Mouse (Mus musculus) ES-E14 (cell line): Measurements from ENCODE around the gene Adam22. TPM values are rescaled to one million over a fixed set of nuclear protein-coding genes. Genes with fewer than 3 reads are reported as not detected.

ENCODE experiments used
- DNase-seq: peaks from one replicate; pipeline ENCODE4 v3.0.0-alpha.2; 2013; ENCODE audit warnings: low read depth, low spot score
- H3K27ac ChIP-seq: 2 replicates; pipeline ENCODE4 v1.5.1; 2012; ENCODE audit warnings: low read depth, mild to moderate bottlenecking, low read length, moderate library complexity, mixed read lengths; ENCODE audit not compliant: poor library complexity, insufficient read depth, severe bottlenecking
- H3K36me3 ChIP-seq: 2 replicates; pipeline ENCODE4 v1.6.1; 2012; ENCODE audit warnings: mild to moderate bottlenecking, low read length, moderate library complexity, mixed read lengths; ENCODE audit not compliant: control insufficient read depth, poor library complexity, insufficient read depth, severe bottlenecking
- H3K4me1 ChIP-seq, 2 experiments: fragments of 150-350 bp in 1 of 2; sonication (generic) in 1 of 2; 2 replicates each; pipeline ENCODE4 v1.6.1; 2012; ENCODE audit warnings: low read length in 2 of 2, mild to moderate bottlenecking in 1 of 2, mixed read lengths in 1 of 2; ENCODE audit not compliant: control insufficient read depth in 2 of 2, insufficient read depth in 2 of 2, poor library complexity in 1 of 2
- H3K4me3 ChIP-seq, 2 experiments: fragments of 150-350 bp in 1 of 2; sonication (generic) in 1 of 2; 2 replicates each; pipeline ENCODE4 v1.5.1; 2012; ENCODE audit warnings: low read length in 2 of 2, low read depth in 1 of 2, mild to moderate bottlenecking in 1 of 2, mixed read lengths in 1 of 2; ENCODE audit not compliant: insufficient read depth in 1 of 2, poor library complexity in 1 of 2, severe bottlenecking in 1 of 2
- H3K9ac ChIP-seq: 2 replicates; pipeline ENCODE4 v1.6.1; 2012; ENCODE audit warnings: low read depth, mild to moderate bottlenecking, low read length, mixed read lengths; ENCODE audit not compliant: poor library complexity, insufficient read depth, severe bottlenecking
- H3K9me3 ChIP-seq: fragments of 150-350 bp; sonication (generic); 2 replicates; pipeline ENCODE4 v1.6.1; 2012; ENCODE audit warnings: low read depth, mild to moderate bottlenecking, low read length; ENCODE audit not compliant: control insufficient read depth, insufficient read depth
- CHD2 ChIP-seq: IDR thresholded peaks from 2 replicates; pipeline ENCODE4 v1.6.1; 2014; ENCODE audit warnings: mild to moderate bottlenecking, low read depth, low read length, inconsistent platforms
- HCFC1 ChIP-seq: IDR thresholded peaks from 2 replicates; pipeline ENCODE4 v1.6.1; 2012; ENCODE audit warnings: low read length, inconsistent platforms, borderline replicate concordance; ENCODE audit not compliant: insufficient read depth
- MAFK ChIP-seq: IDR thresholded peaks from 2 replicates; pipeline ENCODE4 v1.6.1; 2014; ENCODE audit warnings: mild to moderate bottlenecking, low read depth, low read length, inconsistent platforms; ENCODE audit not compliant: insufficient read depth
- ZC3H11A ChIP-seq: IDR thresholded peaks from 2 replicates; pipeline ENCODE4 v1.6.1; 2012; ENCODE audit warnings: low read depth, mild to moderate bottlenecking, inconsistent platforms, low read length, borderline replicate concordance
- ZNF384 ChIP-seq: IDR thresholded peaks from 2 replicates; pipeline ENCODE4 v1.6.1; 2012; ENCODE audit warnings: low read depth, low read length, inconsistent platforms
- in situ Hi-C, 2 experiments: fragments of 600-800 bp; cut with MboI; formaldehyde crosslinking; loops; one replicate each; pipeline ENCODE4 v1.15.1; 2025; ENCODE audit warnings: low sequenced_read_pairs in 2 of 2, inconsistent platforms in 1 of 2; ENCODE audit not compliant: unreplicated experiment in 2 of 2
- total RNA-seq: library from RNA; depleted of rRNA; stranded (reverse); fragments of 300-350 nt; gene quantifications from 2 replicates; pipeline ENCODE4 v1.2.3, GENCODE M21; 2012; rRNA removed

Gene Adam22
- 11.5 and 14.9 TPM in 2 replicates for total RNA-seq

GRCm38 (mm10) chr5:8367614-8368327, at the start of gene Adam22:
Gene Adam22 (minus strand): TSS chr5:8368160.
- H3K36me3 ChIP-seq, result no peaks in the 10 kb centered on the region
- H3K27ac ChIP-seq, result no peak within 1 kb of the TSS
- no peaks in the 10 kb centered on the region for H3K4me1 ChIP-seq
- H3K9ac ChIP-seq, result peak within 1 kb of the TSS; percentile 83
- TF ChIP-seq CHD2, result no peak
- TF ChIP-seq ZC3H11A, result no peak
- peak; percentile 92 for TF ChIP-seq HCFC1
- TF ChIP-seq ZNF384, result 0 out of 2 replicates have a peak, but pooled peaks have one; percentile 34
- TF ChIP-seq MAFK, result no peak
- peak; percentile 56 for DNase-seq
- H3K9me3 ChIP-seq, result no peaks in the 10 kb centered on the region
- peak within 1 kb of the TSS; percentile 76 to 86 for H3K4me3 ChIP-seq
- in situ Hi-C loops, result no loop called here

DNA sequence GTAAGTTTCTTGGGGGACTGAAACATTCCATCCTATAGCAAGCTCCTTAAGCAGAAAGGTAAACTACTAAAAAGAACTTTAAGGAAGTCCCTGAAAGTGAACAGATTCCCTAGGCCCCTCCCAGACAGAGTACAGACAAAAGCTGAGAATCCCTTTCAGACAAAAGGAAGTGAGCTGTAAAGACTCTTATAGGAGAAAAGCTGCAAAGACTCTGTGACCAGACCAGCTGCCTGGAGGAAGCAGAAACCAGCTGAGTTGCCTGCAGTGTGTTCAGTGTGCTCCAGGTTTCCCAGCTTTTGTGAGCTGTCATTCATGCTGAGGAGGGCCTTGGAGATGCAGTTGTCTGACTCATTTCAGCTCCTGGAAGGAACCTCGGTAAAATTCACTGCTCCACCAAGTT, 49.5 kb upstream of the Adam22 start:
- Histone ChIP-seq H3K9ac (no peak overlapping the region), H3K27ac (no peak overlapping the region), H3K9me3 (no peaks in the 10 kb centered on the region), H3K4me1 (0 out of 4 replicates have a peak, but pooled peaks cover 0 to 3% of the 10 kb centered on the region in 2 experiments), H3K36me3 (peaks cover 20% of the 10 kb centered on the region), H3K4me3 (no peak overlapping the region)
- no peak for TF ChIP-seq HCFC1
- no peak for TF ChIP-seq CHD2
- no peak for TF ChIP-seq ZNF384
- no peak for TF ChIP-seq ZC3H11A
- no peak for TF ChIP-seq MAFK
- in situ Hi-C loops, result no loop called here
- DNase-seq, result no peak

- no peak for DNase-seq
- H3K9me3 ChIP-seq, result no peaks in the 10 kb centered on the region
- H3K27ac ChIP-seq, result no peak overlapping the region
- peaks cover 20% of the 10 kb centered on the region for H3K36me3 ChIP-seq
- no peak overlapping the region for H3K9ac ChIP-seq
- H3K4me1 ChIP-seq, result 0 out of 4 replicates have a peak, but pooled peaks cover 0 to 3% of the 10 kb centered on the region in 2 experiments
- no peak overlapping the region for H3K4me3 ChIP-seq
- in situ Hi-C loops, result no loop called here
- no peak for TF ChIP-seq CHD2
- TF ChIP-seq ZNF384, result no peak
- TF ChIP-seq MAFK, result no peak
- TF ChIP-seq HCFC1, result no peak
- no peak for TF ChIP-seq ZC3H11A
Observed at GRCm38 (mm10) chr5:8416683-8417413, 48.9 kb upstream of the Adam22 start.

DNA sequence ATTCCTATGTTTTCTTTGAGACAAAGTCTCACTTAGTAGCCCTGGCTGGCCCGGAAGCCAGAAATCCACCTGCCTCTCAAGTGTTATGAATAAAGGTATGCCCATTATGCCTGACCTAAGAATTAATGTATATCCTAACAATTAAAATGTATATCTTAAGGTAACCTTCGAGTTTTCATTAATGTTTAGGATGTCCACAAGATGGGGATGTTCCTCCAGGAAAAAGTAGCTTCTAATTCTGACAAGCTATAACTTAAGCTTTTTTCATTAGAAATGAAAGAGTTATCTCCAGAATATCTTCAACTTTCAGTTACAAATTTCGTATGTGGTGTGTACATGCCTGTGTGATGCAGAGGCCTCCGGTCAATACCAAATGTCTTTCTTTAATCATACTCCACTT, 40.8 kb upstream of the Adam22 start:
- TF ChIP-seq ZC3H11A (no peak), ZNF384 (no peak), HCFC1 (no peak), CHD2 (no peak), MAFK (no peak)
- H3K36me3 ChIP-seq, result peaks cover 18% of the 10 kb centered on the region
- H3K4me1 ChIP-seq, result no peaks in the 10 kb centered on the region
- no peak overlapping the region for H3K9ac ChIP-seq
- H3K4me3 ChIP-seq, result no peak overlapping the region
- DNase-seq, result no peak
- in situ Hi-C loops, result no loop called here
- H3K9me3 ChIP-seq, result no peaks in the 10 kb centered on the region
- no peak overlapping the region for H3K27ac ChIP-seq
